Mouse (Mus musculus) kidney, embryonic 14.5 days (tissue): Measurements from ENCODE around the gene Prkag2. TPM values are rescaled to one million over a fixed set of nuclear protein-coding genes. Genes with fewer than 3 reads are reported as not detected.

ENCODE experiments used
- ATAC-seq: fragments of 200-750 bp; cut with Nextera tagmentation; 2 replicates; pipeline ENCODE4 v1.8.0; 2017; ENCODE audit warnings: moderate number of reproducible peaks, mild to moderate bottlenecking, moderate TSS enrichment, moderate library complexity; ENCODE audit not compliant: low FRiP score, low TSS enrichment
- H3K27ac ChIP-seq: fragments of 300-500 bp; sonication (generic); 2 replicates; pipeline ENCODE4 v1.5.1; 2014; ENCODE audit warnings: low read depth, mild to moderate bottlenecking, low read length, moderate library complexity, mixed read lengths
- H3K27me3 ChIP-seq: fragments of 300-500 bp; sonication (generic); 2 replicates; pipeline ENCODE4 v1.6.1; 2014; ENCODE audit warnings: mild to moderate bottlenecking, low read length; ENCODE audit not compliant: control insufficient read depth, insufficient read depth
- H3K36me3 ChIP-seq: fragments of 300-500 bp; sonication (generic); 2 replicates; pipeline ENCODE4 v1.6.1; 2014; ENCODE audit warnings: low read length, mixed read lengths; ENCODE audit not compliant: control insufficient read depth, insufficient read depth
- H3K4me1 ChIP-seq: fragments of 300-500 bp; sonication (generic); 2 replicates; pipeline ENCODE4 v1.6.1; 2014; ENCODE audit warnings: low read length, mixed read lengths; ENCODE audit not compliant: control insufficient read depth, insufficient read depth
- H3K4me2 ChIP-seq: fragments of 300-500 bp; sonication (generic); replicated peaks from 2 replicates; pipeline ENCODE4 v1.6.1; 2014; ENCODE audit warnings: low read depth, mild to moderate bottlenecking, low read length
- H3K4me3 ChIP-seq: fragments of 300-500 bp; sonication (generic); 2 replicates; pipeline ENCODE4 v1.5.1; 2014; ENCODE audit warnings: mild to moderate bottlenecking, low read length
- H3K9ac ChIP-seq: fragments of 300-500 bp; sonication (generic); 2 replicates; pipeline ENCODE4 v1.6.1; 2014; ENCODE audit warnings: low read depth, mild to moderate bottlenecking, low read length, moderate library complexity
- H3K9me3 ChIP-seq: fragments of 300-500 bp; sonication (generic); 2 replicates; pipeline ENCODE4 v1.6.1; 2016; ENCODE audit warnings: low read length; ENCODE audit not compliant: control insufficient read depth
- WGBS: fragments of 180-500 bp; shearing (Covaris S2); extraction: QIAGEN DNeasy Blood & Tissue Kit; methylation state at CpG from one replicate; pipeline ENCODE4 v1.1.7; 2014; 5-methylcytosine and 5-hydroxymethylcytosine counted together
- polyA plus RNA-seq: library from polyadenylated mRNA; unstranded; fragments of >200 nt; fragmentation: Nextera tagmentation; extraction: Ambion mirVana; gene quantifications from 2 replicates; pipeline ENCODE4 v1.2.1, GENCODE M21; 2014

Gene Prkag2
- 32.1 and 44.6 TPM in 2 replicates for polyA plus RNA-seq

DNA sequence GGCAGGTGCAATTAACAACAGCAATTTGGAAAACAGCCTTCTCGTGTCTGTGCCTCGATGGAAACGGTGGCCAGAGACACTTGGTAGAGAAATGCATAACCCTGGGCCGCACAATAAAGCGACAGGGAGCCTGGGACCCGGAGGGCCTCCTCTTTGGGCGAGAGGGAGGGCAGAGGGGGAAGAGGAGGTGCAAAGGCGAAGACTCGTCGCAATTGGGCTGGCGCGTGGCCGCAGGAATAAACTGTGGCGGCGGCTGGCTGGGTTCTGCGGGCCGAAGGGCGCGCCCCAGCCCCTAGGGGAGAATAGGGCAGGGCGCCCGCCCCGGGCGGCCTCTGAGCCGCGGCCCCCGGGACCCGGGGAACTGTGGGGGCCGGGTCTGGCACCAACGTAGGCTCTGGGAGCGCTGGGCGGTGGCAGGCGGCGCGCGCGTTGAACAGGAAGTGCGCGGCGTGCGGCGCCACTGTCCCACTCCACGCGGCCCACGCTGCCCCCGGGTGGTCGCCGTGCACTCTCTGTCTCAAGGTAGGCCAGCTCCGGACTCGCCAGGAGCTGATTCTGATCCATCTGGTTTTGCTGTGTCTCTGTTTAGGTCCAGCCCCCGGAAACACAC is at the start of gene Prkag2:
TSS of gene Prkag2 (minus strand) at position 127 of the 610 bp plus-strand sequence.
- WGBS = under 1% methylated on average over 36 of the region's 50 CpGs
- Histone ChIP-seq H3K4me3 (peak within 1 kb of the TSS; percentile 61), H3K36me3 (no peaks in the 10 kb centered on the region), H3K27ac (no peak within 1 kb of the TSS), H3K4me1 (0 out of 2 replicates have a peak, but pooled peaks cover 9% of the 10 kb centered on the region), H3K27me3 (peaks cover 17% of the 10 kb centered on the region), H3K4me2 (peak within 1 kb of the TSS; percentile 100), H3K9me3 (no peaks in the 10 kb centered on the region), H3K9ac (peak within 1 kb of the TSS; percentile 63)
- peak; percentile 62 for ATAC-seq

- no peak for ATAC-seq
- H3K9me3 ChIP-seq = no peaks in the 10 kb centered on the region
- no peaks in the 10 kb centered on the region for H3K4me1 ChIP-seq
- H3K4me2 ChIP-seq = no peak overlapping the region
- H3K36me3 ChIP-seq = no peaks in the 10 kb centered on the region
- 75% methylated on average over 2 of the region's 2 CpGs for WGBS
- H3K27ac ChIP-seq = no peak overlapping the region
- H3K9ac ChIP-seq = no peak overlapping the region
- no peaks in the 10 kb centered on the region for H3K27me3 ChIP-seq
- H3K4me3 ChIP-seq = no peak overlapping the region
Measured at GRCm38 (mm10) chr5:25149331-25149965, 49.0 kb upstream of the Prkag2 start.

GRCm38 (mm10) chr5:25146705-25147104 is 46.3 kb upstream of the Prkag2 start:
- WGBS = 71% methylated on average over 7 of the region's 7 CpGs

DNA sequence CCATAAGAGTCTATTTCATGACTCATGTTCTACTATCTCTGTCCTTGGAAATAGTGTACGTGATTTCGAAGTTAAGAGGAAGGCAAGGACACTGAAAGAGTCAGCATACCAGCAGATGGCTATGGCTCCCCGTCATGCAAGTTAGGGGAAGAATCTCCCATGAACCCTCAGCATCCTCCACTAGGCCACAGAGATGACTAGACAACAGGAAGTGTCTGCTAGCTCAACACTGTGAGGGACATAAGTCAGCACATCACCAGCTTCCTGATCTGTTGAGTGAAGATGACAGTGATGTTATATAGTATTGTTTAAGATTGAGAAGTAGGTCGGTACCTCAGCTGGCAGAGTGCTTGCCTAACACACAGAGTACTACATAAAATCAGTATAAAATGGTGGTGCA is 27.4 kb upstream of the Prkag2 start:
- Histone ChIP-seq H3K27me3 (no peaks in the 10 kb centered on the region), H3K9ac (no peak overlapping the region), H3K4me1 (no peaks in the 10 kb centered on the region), H3K9me3 (no peaks in the 10 kb centered on the region), H3K36me3 (no peaks in the 10 kb centered on the region), H3K4me3 (no peak overlapping the region), H3K27ac (no peak overlapping the region), H3K4me2 (no peak overlapping the region)
- 87% methylated on average over 4 of the region's 4 CpGs for WGBS
- ATAC-seq = no peak

More at GRCm38 (mm10) chr5:25146705-25147104, 46.3 kb upstream of the Prkag2 start:
- Histone ChIP-seq H3K27ac (no peak overlapping the region), H3K4me3 (no peak overlapping the region), H3K36me3 (no peaks in the 10 kb centered on the region), H3K4me2 (no peak overlapping the region), H3K9me3 (no peaks in the 10 kb centered on the region), H3K9ac (no peak overlapping the region), H3K4me1 (no peaks in the 10 kb centered on the region), H3K27me3 (no peaks in the 10 kb centered on the region)
- ATAC-seq = no peak

- 85% methylated on average over 3 of the region's 3 CpGs for whole genome bisulfite sequencing
- Histone ChIP-seq H3K4me1 (no peaks in the 10 kb centered on the region), H3K9me3 (no peaks in the 10 kb centered on the region), H3K4me2 (no peak overlapping the region), H3K27me3 (no peaks in the 10 kb centered on the region), H3K36me3 (no peaks in the 10 kb centered on the region), H3K9ac (no peak overlapping the region), H3K27ac (no peak overlapping the region), H3K4me3 (no peak overlapping the region)
- no peak for ATAC-seq
Measured at GRCm38 (mm10) chr5:25125884-25126560, 25.6 kb upstream of the Prkag2 start.

GRCm38 (mm10) chr5:25122534-25122933 is 22.1 kb upstream of the Prkag2 start:
- Histone ChIP-seq H3K27me3 (no peaks in the 10 kb centered on the region), H3K4me3 (no peak overlapping the region), H3K9me3 (no peaks in the 10 kb centered on the region), H3K4me2 (no peak overlapping the region), H3K36me3 (no peaks in the 10 kb centered on the region), H3K9ac (no peak overlapping the region), H3K27ac (no peak overlapping the region), H3K4me1 (no peaks in the 10 kb centered on the region)
- WGBS = 90% methylated on average over 1 of the region's 1 CpGs
- no peak for ATAC-seq

DNA sequence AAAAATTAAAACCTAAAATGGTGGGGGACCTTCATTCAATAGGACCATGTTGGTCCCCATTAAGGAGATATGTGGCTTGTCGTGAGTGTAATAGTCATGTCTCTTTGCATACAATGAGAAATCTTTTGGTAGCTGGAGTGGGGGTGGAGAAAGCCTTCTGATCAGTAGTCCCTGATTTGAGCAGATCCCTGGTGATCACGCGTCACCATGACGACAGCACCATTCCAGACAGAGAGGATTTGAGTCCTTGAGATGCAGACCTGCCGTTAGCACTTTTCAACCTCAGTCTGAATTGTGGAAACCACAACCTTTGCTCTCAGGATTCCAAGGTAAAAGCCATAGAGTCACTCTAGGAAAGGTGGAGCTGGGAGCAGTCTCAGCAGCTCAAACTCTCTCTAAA is 18.7 kb upstream of the Prkag2 start:
- Histone ChIP-seq H3K4me2 (no peak overlapping the region), H3K9ac (no peak overlapping the region), H3K36me3 (no peaks in the 10 kb centered on the region), H3K4me1 (no peaks in the 10 kb centered on the region), H3K27ac (no peak overlapping the region), H3K27me3 (no peaks in the 10 kb centered on the region), H3K4me3 (no peak overlapping the region), H3K9me3 (no peaks in the 10 kb centered on the region)
- ATAC-seq = no peak
- 88% methylated on average over 5 of the region's 5 CpGs for WGBS

DNA sequence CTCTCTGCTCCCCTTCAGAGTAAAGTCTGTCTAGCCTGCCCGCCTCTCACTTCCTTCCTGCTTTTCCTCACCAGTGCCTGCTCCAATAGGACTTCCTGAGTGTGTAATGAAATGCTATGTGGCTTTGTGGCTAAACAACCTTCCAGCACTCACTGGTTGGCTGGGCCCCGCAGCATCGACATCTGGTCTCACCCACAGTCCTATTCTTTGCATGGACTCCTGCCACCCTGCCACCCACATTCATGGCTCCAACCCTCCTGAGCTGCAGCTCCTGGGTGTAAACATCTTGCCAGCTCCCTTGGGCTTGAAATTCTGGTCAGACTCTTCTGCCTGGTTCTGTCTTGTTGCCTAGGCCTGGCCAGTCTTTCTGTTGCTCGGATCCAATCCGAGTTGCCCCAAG is 15.6 kb upstream of the Prkag2 start:
- Histone ChIP-seq H3K27me3 (no peaks in the 10 kb centered on the region), H3K4me3 (no peak overlapping the region), H3K36me3 (no peaks in the 10 kb centered on the region), H3K4me2 (no peak overlapping the region), H3K9me3 (no peaks in the 10 kb centered on the region), H3K27ac (no peak overlapping the region), H3K9ac (no peak overlapping the region), H3K4me1 (no peaks in the 10 kb centered on the region)
- 72% methylated on average over 5 of the region's 5 CpGs for WGBS
- ATAC-seq = no peak

GRCm38 (mm10) chr5:25115216-25115615 is 14.8 kb upstream of the Prkag2 start:
- no peak for ATAC-seq
- H3K4me2 ChIP-seq = no peak overlapping the region
- no peaks in the 10 kb centered on the region for H3K36me3 ChIP-seq
- no peaks in the 10 kb centered on the region for H3K4me1 ChIP-seq
- no peak overlapping the region for H3K27ac ChIP-seq
- 59% methylated on average over 5 of the region's 5 CpGs for WGBS
- no peaks in the 10 kb centered on the region for H3K27me3 ChIP-seq
- no peak overlapping the region for H3K9ac ChIP-seq
- H3K9me3 ChIP-seq = no peaks in the 10 kb centered on the region
- H3K4me3 ChIP-seq = no peak overlapping the region
